Mouse (Mus musculus): Measurements from ENCODE around the gene Capn12. TPM values are rescaled to one million over a fixed set of nuclear protein-coding genes. Genes with fewer than 3 reads are reported as not detected.

Gene Capn12
- polyA plus RNA-seq, 1 experiment = 0.39 TPM

GRCm38 (mm10) chr7:28919815-28920214, 38.6 kb downstream of the Capn12 start:
- Histone ChIP-seq H3ac (ENCODE audit: control insufficient read depth, insufficient read length, low read depth) (no peak overlapping the region), H3K36me3 (ENCODE audit: control insufficient read depth, insufficient read depth) (peaks cover 69% of the 10 kb centered on the region), H3K79me3 (ENCODE audit: low read depth) (peaks cover 56% of the 10 kb centered on the region), H3K4me3 (ENCODE audit: insufficient read depth, poor library complexity, severe bottlenecking) (no peak overlapping the region), H3K27me3 (ENCODE audit: control insufficient read depth, insufficient read depth, insufficient read length) (no peaks in the 10 kb centered on the region), H3K79me2 (ENCODE audit: control insufficient read depth, insufficient read depth) (peaks cover 98% of the 10 kb centered on the region)
- no peak for TF ChIP-seq MYOG (IDR thresholded peaks at IDR 0.05; ENCODE audit: control insufficient read depth, extremely low read depth, insufficient read length)
- TF ChIP-seq FOSL1 (IDR thresholded peaks at IDR 0.05; ENCODE audit: insufficient read depth, low read length, poor library complexity, severe bottlenecking) = no peak
- TF ChIP-seq MAX (IDR thresholded peaks at IDR 0.05) = no peak
- no peak for TF ChIP-seq USF1 (IDR thresholded peaks at IDR 0.05; ENCODE audit: low read depth)
- no peak for TF ChIP-seq CEBPB (IDR thresholded peaks at IDR 0.05; ENCODE audit: low read depth)
- no peak for TF ChIP-seq MYOD1 (IDR thresholded peaks at IDR 0.05; ENCODE audit: control insufficient read depth, insufficient read length, low read depth)

DNA sequence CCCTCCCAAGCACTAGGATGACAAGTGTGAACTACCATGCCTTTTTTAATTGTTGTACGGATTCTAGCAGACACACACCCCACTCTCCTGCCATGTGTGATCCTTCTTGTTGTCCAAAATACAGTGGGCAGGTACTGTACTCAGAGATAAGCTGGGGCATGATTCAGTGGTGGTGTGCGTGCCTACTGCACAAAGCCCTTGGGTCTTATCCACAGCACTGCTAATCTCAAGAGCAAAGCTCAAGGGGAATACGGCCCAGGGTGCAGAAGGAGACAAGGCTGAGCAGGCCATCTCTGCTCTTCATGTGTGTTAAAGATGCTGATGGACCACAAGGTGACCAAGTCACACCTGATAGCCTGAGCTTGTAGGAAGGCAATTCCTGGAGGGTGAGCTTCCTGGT, 40.0 kb downstream of the Capn12 start:
- TF ChIP-seq MYOD1 (IDR thresholded peaks at IDR 0.05; ENCODE audit: control insufficient read depth, insufficient read length, low read depth) (no peak), CTCF (IDR thresholded peaks at IDR 0.05; ENCODE audit: control insufficient read depth, insufficient read depth, insufficient read length) (no peak), MAX (IDR thresholded peaks at IDR 0.05) (no peak), MYOG (IDR thresholded peaks at IDR 0.05; ENCODE audit: control insufficient read depth, extremely low read depth, insufficient read length) (no peak), USF1 (IDR thresholded peaks at IDR 0.05; ENCODE audit: low read depth) (no peak), CEBPB (IDR thresholded peaks at IDR 0.05; ENCODE audit: low read depth) (no peak), FOSL1 (IDR thresholded peaks at IDR 0.05; ENCODE audit: insufficient read depth, low read length, poor library complexity, severe bottlenecking) (no peak)
- peaks cover 55% of the 10 kb centered on the region for H3K36me3 ChIP-seq (ENCODE audit: control insufficient read depth, insufficient read depth)
- H3K79me3 ChIP-seq (ENCODE audit: low read depth) = peaks cover 59% of the 10 kb centered on the region

DNA sequence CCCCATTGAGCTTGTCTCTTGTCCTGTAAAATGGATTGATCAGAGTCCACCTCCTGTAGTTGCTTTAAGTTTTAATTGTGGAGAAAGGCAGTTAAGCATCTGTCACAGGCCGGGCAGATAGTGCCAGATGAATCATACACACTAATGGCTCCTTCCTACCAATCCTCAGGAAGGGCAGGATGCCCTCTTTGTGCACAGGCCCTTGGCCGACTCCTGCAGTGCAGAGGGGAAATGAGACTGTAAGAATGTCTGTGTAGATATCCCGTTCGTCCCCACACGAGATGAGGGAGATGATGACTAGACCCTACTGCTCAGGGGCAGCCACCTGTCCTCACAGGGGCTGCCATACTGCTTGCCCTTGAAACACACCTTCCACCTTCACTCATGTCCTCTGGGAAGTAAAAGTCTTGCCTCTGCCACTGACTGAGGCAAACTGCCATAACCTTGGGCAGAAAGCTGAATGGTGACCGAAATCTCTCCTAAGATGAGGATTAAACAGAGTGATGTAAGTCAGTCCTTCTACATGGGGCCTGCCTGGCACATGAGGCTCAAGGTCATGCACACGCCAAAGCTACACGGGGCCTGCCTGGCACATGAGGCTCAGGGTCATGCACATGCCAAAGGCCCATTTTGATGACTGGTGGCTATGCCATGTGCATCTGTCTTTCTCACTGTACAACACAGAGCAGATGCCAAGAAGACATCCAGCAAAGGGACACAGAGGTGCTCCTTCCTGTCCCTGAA, 40.7 kb downstream of the Capn12 start:
- Histone ChIP-seq H3K79me3 (ENCODE audit: low read depth) (peaks cover 66% of the 10 kb centered on the region), H3K4me3 (ENCODE audit: insufficient read depth, poor library complexity, severe bottlenecking) (no peak overlapping the region), H3K27me3 (ENCODE audit: control insufficient read depth, insufficient read depth, insufficient read length) (no peaks in the 10 kb centered on the region), H3K79me2 (ENCODE audit: control insufficient read depth, insufficient read depth) (peaks cover 96% of the 10 kb centered on the region), H3K36me3 (ENCODE audit: control insufficient read depth, insufficient read depth) (peaks cover 50% of the 10 kb centered on the region), H3ac (ENCODE audit: control insufficient read depth, insufficient read length, low read depth) (peak overlapping the region; percentile 19)
- TF ChIP-seq CTCF (IDR thresholded peaks at IDR 0.05; ENCODE audit: control insufficient read depth, insufficient read depth, insufficient read length) (no peak), MYOD1 (IDR thresholded peaks at IDR 0.05; ENCODE audit: control insufficient read depth, insufficient read length, low read depth) (peak; percentile 18)

More for the DNA sequence above, 40.0 kb downstream of the Capn12 start:
- no peaks in the 10 kb centered on the region for H3K27me3 ChIP-seq (ENCODE audit: control insufficient read depth, insufficient read depth, insufficient read length)
- peaks cover 96% of the 10 kb centered on the region for H3K79me2 ChIP-seq (ENCODE audit: control insufficient read depth, insufficient read depth)
- H3K4me3 ChIP-seq (ENCODE audit: insufficient read depth, poor library complexity, severe bottlenecking) = no peak overlapping the region
- no peak overlapping the region for H3ac ChIP-seq (ENCODE audit: control insufficient read depth, insufficient read length, low read depth)

GRCm38 (mm10) chr7:28922606-28923005, 41.4 kb downstream of the Capn12 start:
- peaks cover 96% of the 10 kb centered on the region for H3K79me2 ChIP-seq (ENCODE audit: control insufficient read depth, insufficient read depth)
- H3K4me3 ChIP-seq (ENCODE audit: insufficient read depth, poor library complexity, severe bottlenecking) = no peak overlapping the region
- TF ChIP-seq CEBPB (IDR thresholded peaks at IDR 0.05; ENCODE audit: low read depth) = no peak
- TF ChIP-seq CTCF (IDR thresholded peaks at IDR 0.05; ENCODE audit: control insufficient read depth, insufficient read depth, insufficient read length) = no peak
- no peak for TF ChIP-seq MYOD1 (IDR thresholded peaks at IDR 0.05; ENCODE audit: control insufficient read depth, insufficient read length, low read depth)
- no peak for TF ChIP-seq MAX (IDR thresholded peaks at IDR 0.05)
- TF ChIP-seq MYOG (IDR thresholded peaks at IDR 0.05; ENCODE audit: control insufficient read depth, extremely low read depth, insufficient read length) = no peak
- no peak for TF ChIP-seq USF1 (IDR thresholded peaks at IDR 0.05; ENCODE audit: low read depth)
- TF ChIP-seq FOSL1 (IDR thresholded peaks at IDR 0.05; ENCODE audit: insufficient read depth, low read length, poor library complexity, severe bottlenecking) = no peak
- peaks cover 72% of the 10 kb centered on the region for H3K79me3 ChIP-seq (ENCODE audit: low read depth)
- no peaks in the 10 kb centered on the region for H3K27me3 ChIP-seq (ENCODE audit: control insufficient read depth, insufficient read depth, insufficient read length)
- H3ac ChIP-seq (ENCODE audit: control insufficient read depth, insufficient read length, low read depth) = no peak overlapping the region
- peaks cover 44% of the 10 kb centered on the region for H3K36me3 ChIP-seq (ENCODE audit: control insufficient read depth, insufficient read depth)

DNA sequence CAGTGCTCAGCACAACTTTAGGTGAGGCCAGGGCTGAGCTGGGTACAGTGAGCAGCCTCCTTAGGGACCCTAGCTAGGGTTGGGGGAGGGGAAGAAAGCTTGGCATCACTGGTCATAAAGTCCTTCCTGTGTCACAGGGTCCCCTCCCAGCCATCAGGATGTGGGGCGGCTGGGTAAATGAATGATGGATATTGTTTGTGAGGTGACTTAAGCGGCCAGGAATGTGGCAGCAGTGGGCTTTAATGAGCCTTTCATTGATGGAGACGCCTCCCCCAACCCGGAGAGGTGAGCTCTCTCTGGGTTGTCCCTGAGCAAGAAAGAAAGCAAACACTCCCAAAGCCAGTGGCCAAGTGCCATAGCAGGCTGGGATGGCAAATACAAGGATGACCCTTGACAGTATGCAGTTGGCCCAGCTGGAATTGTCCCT, 42.7 kb downstream of the Capn12 start:
- Histone ChIP-seq H3K4me3 (ENCODE audit: insufficient read depth, poor library complexity, severe bottlenecking) (no peak overlapping the region), H3K36me3 (ENCODE audit: control insufficient read depth, insufficient read depth) (peaks cover 43% of the 10 kb centered on the region), H3K79me3 (ENCODE audit: low read depth) (peaks cover 84% of the 10 kb centered on the region), H3K79me2 (ENCODE audit: control insufficient read depth, insufficient read depth) (peaks cover 98% of the 10 kb centered on the region), H3K27me3 (ENCODE audit: control insufficient read depth, insufficient read depth, insufficient read length) (no peaks in the 10 kb centered on the region), H3ac (ENCODE audit: control insufficient read depth, insufficient read length, low read depth) (no peak overlapping the region)
- no peak for TF ChIP-seq CTCF (IDR thresholded peaks at IDR 0.05; ENCODE audit: control insufficient read depth, insufficient read depth, insufficient read length)
- TF ChIP-seq FOSL1 (IDR thresholded peaks at IDR 0.05; ENCODE audit: insufficient read depth, low read length, poor library complexity, severe bottlenecking) = peak; percentile 2

DNA sequence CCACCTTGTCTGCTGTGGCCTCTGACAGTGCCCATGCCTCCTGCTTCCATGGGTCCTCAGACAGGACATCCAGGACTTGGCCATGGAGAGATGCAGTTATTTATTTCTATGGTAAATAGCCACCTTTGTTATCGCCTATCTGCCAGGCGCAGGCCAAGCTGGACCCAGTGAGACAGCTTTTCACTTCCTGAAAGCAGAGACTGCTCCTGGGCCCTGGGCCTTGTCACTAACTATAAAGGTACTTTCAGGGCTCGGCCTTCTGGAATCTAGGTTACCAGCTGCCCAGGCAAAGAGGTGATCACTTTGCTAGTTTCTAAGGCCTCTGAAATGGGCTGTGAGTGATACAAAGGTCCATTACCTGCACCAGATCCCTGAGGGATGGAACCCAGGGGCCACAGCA, 43.6 kb downstream of the Capn12 start:
- Histone ChIP-seq H3K27me3 (ENCODE audit: control insufficient read depth, insufficient read depth, insufficient read length) (no peaks in the 10 kb centered on the region), H3K4me3 (ENCODE audit: insufficient read depth, poor library complexity, severe bottlenecking) (no peak overlapping the region), H3K79me2 (ENCODE audit: control insufficient read depth, insufficient read depth) (peaks cover 98% of the 10 kb centered on the region), H3K79me3 (ENCODE audit: low read depth) (peaks cover 84% of the 10 kb centered on the region), H3ac (ENCODE audit: control insufficient read depth, insufficient read length, low read depth) (peak overlapping the region; percentile 78), H3K36me3 (ENCODE audit: control insufficient read depth, insufficient read depth) (peaks cover 46% of the 10 kb centered on the region)
- no peak for TF ChIP-seq USF1 (IDR thresholded peaks at IDR 0.05; ENCODE audit: low read depth)
- no peak for TF ChIP-seq MYOG (IDR thresholded peaks at IDR 0.05; ENCODE audit: control insufficient read depth, extremely low read depth, insufficient read length)
- no peak for TF ChIP-seq MYOD1 (IDR thresholded peaks at IDR 0.05; ENCODE audit: control insufficient read depth, insufficient read length, low read depth)
- no peak for TF ChIP-seq CEBPB (IDR thresholded peaks at IDR 0.05; ENCODE audit: low read depth)
- no peak for TF ChIP-seq CTCF (IDR thresholded peaks at IDR 0.05; ENCODE audit: control insufficient read depth, insufficient read depth, insufficient read length)
- TF ChIP-seq FOSL1 (IDR thresholded peaks at IDR 0.05; ENCODE audit: insufficient read depth, low read length, poor library complexity, severe bottlenecking) = no peak
- no peak for TF ChIP-seq MAX (IDR thresholded peaks at IDR 0.05)

Data from C2C12 (cell line).